Mouse (Mus musculus): ENCODE results near the gene Gm128. TPM values are rescaled to one million over a fixed set of nuclear protein-coding genes. Genes with fewer than 3 reads are reported as not detected.

Gene Gm128
- total RNA-seq, 2 experiments from 2014 or later, result not detected

DNA sequence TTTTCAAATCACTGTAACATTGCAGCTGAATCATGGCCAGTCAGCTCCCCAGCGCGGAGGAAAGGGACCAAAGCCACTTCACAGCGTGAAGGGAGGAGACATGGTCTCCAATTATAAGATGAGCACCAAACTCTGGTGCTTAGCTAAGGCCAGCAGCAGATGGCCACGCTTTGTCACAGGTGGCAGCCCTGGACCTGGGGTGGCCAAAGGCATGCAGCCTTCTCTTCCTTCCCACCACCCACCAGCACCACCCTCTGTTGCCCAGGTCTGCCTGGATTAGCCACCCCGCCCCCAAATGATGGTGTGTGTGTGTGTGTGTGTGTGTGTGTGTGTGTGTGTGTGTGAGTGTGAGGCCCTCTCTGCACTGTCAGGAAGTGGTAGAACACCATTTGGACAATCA, 32.1 kb upstream of the Gm128 start:
- intact Hi-C loops (cut with DNase I), result no loop called here
- no peak for DNase-seq (ENCODE audit: low spot score in 2 of 2)

DNA sequence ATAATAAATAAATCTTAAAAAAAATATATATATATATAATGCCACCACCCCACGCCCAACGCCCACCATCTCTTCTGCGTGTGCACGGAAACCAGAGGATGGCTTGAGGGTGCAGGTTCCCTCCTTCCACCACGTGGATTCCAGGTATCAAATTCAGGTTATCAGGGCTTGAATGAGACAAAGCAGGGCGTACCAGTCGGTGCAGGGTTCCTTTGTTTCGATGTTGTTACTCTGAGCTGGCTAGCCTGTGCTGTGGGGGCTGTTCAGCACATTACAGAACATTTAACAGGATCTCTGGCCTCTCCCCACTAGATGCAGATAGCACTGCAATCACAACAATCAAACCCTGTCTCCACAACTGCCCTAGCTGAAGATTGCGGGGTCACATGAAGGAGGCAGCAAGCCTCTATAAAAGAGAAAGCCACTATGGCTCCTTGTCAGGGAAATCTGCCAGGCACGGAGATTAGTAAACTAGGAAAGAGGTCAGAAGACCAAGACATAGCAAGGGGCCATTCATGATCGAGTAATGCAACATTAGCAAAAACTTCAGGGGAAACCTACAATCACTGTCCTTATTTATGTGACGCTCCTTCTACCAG, 29.5 kb upstream of the Gm128 start:
- no peak for DNase-seq (ENCODE audit: low spot score in 2 of 2)
- intact Hi-C loops (cut with DNase I), result no loop called here

DNA sequence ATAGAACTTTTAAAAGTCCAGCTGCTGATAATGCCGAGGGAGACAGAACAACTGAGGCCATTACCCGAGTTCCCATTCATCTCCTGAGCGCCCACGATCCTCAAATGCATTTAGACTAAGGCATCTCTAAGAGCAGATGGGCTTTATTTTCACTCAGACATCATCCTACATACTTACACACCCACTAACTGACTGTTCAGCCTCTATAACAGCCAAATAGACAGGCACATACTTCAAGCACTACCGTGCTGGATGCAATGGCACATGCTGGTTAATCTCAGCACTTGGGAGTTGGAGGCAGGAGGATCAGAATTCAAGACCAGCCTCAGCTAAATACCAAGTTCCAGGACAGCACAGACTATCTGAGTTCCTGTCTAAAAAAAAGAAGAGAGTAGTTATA, 28.4 kb upstream of the Gm128 start:
- intact Hi-C loops (cut with DNase I), result loop anchor here (5.0 kb wide), 1 partner anchor 42 kb away; the partner anchor contains the start of gene Cdc42se1
- DNase-seq (ENCODE audit: low spot score in 2 of 2), result peak; percentile 43 to 48

DNA sequence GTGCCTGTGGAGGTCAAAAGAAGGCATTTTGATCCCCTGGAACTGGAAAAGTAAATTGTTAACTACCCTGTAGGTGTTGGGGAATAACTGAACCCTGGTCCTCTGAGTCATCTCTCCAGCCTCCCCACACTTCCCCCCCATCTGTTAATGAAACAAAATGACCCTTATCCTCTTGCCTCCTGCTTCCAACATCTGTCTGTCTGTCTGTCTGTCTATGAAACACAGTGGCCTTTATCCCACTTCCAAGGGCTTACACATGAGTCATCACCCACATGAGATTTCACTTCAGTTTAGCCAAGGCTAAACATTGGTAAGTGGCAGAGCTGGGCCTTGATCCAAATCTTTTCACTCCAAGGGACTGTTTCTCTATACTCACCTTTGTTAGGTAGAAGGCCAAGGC, 26.5 kb upstream of the Gm128 start:
- no peak for DNase-seq (ENCODE audit: low spot score in 2 of 2)
- intact Hi-C loops (cut with DNase I), result loop anchor here (5.0 kb wide), 1 partner anchor 41 kb away; the partner anchor contains the start of gene Cdc42se1

DNA sequence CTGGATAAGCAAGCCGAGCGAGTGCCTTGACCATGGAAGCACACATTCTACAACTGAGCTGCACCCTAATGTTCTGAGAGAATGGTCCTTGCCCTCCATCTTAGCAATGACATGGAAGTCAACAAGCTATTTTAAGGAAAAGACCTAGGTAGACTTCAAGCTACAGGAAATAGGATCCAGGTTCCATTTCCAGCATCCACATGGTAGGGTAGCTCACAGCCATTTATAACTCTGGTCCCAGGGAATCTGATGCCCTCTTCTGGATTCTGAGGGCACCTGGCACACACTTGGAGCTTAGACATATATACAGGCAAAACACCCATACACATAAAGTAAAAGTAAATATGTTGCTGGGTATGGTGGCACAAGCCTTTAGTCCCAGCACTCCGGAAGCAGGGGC, 24.7 kb upstream of the Gm128 start:
- intact Hi-C loops (cut with DNase I), result loop anchor here (5.0 kb wide), 1 partner anchor 39 kb away; the partner anchor contains the start of gene Cdc42se1
- no peak for DNase-seq (ENCODE audit: low spot score in 2 of 2)

DNA sequence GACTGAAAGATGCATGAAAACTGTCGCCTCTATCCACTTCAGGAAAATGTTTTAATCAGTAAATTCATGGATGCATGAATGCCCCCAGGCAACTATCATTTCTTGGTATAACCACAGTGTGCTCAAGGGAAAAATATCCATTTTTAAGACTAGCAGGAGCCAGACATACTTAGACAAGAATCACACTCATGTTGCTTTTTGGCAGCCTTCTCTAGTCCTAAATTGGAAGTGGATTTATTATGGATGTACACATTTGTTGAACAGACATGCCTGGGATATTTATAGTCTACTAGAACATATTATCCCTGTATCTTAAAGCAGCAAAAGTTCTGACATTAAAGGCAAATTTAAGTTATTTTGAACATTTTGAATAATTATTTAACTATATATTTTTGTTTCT, 23.3 kb upstream of the Gm128 start:
- peak; percentile 19 to 72 for DNase-seq (ENCODE audit: low spot score in 2 of 2)
- intact Hi-C loops (cut with DNase I), result loop anchor here (5.0 kb wide), 2 partner anchors 37 to 122 kb away; partner anchors contain the start of genes Cdc42se1 and Tnfaip8l2

DNA sequence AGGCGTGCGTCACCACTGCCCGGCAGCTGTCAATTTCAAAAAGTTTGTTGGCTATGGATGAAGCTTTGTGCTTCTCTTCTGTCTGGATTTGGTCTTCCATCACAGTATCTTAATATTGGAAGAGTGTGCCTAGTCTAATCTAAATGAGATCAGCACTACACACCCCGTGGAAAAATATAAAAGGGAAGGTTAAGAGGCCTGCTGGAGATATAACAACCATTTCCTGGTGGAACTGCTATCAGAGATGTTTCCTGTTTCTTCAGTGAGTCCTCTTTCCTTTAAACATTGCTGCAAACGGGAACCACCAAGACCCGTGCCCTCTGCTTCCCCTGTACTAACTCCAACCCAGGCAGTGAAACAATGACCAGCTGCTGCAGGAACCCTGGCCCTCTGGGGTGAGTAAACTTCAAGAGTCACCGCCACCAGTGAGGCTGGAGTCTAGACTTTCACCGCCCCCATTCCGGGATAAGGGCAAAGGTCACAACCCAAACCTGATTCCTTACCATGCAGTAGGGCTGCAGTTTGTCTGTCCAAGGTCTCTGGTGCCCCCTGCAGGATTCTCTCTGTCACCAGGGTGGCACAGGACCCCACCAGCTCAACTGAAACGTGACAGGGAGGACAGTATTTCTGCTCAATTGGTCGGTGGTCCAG, 21.8 kb upstream of the Gm128 start:
- intact Hi-C loops (cut with DNase I), result loop anchor here (5.0 kb wide), 1 partner anchor 121 kb away; the partner anchor contains the start of gene Tnfaip8l2
- peak; percentile 57 to 67 for DNase-seq (ENCODE audit: low spot score in 2 of 2)

DNA sequence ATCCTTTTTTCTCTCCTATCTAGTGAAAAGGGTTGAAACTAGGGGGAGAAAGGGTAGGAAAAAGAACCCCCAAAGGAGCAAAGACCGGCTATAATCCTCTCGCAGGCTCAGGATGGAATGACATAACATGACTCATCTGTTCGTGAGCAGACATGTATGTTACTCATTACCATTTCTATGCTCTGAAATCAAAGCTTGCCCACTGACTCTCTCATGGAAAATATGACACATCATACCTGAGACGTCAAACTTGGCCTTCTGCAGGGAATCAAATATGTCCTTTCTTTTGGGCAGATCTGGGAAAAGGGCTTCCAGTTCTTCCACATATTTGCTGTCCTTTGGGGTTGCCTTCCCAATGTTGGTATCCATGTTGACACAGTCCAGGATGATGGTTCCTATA, 20.6 kb upstream of the Gm128 start:
- no peak for DNase-seq (ENCODE audit: low spot score in 2 of 2)
- intact Hi-C loops (cut with DNase I), result loop anchor here (5.0 kb wide), 1 partner anchor 120 kb away; the partner anchor contains the start of gene Tnfaip8l2

DNA sequence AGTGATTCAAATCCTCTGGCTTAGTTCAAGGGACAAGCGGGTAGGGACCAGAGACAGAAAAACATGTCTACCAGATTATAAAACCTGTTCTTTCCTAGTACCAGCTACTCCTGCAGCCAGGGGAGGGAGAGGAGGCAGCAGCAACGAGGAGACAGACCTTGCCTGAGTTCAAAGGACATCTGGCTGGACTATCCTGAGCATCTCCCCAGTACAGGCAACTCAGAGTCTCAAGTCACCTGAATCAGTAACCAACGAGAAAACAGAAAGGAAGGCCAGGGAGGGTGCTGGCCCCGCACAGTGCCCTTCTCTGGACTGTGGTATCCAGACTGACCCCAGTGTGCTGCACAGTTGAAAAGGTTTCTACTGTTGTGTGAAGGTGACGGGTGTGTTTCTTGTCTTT, 15.5 kb upstream of the Gm128 start:
- DNase-seq (ENCODE audit: low spot score in 2 of 2), result no peak
- intact Hi-C loops (cut with DNase I), result no loop called here

DNA sequence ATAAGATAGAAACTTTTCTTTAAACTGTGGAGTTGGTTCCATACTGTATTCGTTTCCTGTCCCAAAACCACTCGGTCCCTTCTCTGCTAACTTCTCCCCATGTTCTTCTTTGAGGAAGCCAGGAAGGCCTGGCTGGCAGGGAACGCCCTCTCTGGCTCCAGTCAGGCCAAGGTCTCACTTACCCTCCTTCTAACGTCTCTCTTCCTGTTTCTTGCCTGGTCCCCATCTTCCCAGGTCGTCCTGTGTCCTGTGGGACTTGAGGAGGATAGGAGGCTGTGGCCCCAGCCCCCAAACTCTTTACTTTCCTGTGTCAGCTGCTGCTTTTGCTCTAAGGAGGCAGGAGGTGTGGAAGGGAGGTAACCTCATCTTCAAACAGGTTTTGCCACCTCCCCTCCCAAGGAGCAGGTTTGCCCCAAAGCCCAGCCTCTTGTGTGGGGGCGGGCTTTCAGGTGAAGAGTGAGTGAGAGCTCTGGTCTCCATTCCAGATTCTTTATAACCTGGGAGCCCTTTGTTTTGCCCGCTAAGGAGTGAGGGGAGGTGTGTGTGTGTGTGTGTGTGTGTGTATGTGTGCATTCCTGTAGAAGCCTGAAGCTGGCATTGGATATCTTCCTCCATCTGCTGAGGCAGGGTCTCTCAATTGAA, 9.5 kb upstream of the Gm128 start, which contains the start of gene Bnipl:
Gene Bnipl, minus strand, starts transcription at position 411 of the 642 bp plus-strand sequence.
- intact Hi-C loops (cut with DNase I), result no loop called here
- DNase-seq (ENCODE audit: low spot score in 2 of 2), result no peak

DNA sequence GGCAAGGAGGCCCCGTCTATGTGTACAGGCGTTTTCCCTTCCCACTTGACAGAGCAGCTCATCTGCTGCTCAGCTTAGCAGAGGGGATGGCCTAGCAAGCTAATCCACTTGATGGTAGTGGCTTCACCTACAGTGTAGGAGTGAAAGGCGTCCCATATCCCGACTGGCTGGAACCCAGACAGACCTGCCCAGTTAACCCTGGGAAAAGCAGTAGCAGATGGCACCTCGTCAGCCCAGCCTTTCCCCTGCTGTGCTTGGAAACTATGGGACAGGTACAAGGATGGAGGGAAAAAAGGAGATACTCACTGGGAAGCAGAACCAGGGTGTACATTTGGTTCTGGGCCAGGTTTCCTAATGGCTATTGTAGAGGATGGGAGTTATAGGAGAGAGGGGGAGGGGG, 9.0 kb upstream of the Gm128 start:
- intact Hi-C loops (cut with DNase I), result no loop called here
- DNase-seq (ENCODE audit: low spot score in 2 of 2), result no peak

DNA sequence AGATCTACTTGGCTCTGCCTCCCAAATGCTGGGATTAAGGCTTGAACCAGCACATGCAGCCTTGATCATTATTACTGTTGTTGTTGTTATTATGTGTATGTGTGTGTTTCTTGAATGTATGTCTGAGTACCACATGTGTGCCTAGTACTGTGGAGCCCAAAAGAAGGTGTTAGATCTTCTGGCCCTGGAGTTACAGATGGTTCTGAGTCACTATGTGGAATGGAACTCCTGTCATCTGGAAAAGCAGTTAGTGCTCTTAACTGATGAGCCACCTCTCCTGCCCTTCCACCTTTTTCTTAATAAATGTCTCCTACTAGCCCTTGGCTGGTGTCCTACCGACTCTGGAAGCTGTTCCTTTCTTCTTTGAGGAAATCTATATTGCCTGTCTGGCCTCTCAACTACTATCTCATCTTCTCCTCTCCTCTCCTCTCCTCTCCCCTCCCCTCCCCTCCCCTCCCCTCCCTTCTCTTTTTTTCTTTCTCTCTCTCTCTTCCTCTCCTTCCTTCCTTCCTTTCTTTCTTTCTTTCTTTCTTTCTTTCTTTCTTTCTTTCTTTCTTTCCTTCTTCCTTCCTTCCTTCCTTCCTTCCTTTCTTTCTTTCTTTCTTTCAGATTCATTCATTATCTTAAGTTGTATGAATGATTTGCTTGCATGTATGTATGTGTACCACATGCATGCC, 6.4 kb upstream of the Gm128 start:
- intact Hi-C loops (cut with DNase I), result no loop called here
- DNase-seq (ENCODE audit: low spot score in 2 of 2), result no peak

DNA sequence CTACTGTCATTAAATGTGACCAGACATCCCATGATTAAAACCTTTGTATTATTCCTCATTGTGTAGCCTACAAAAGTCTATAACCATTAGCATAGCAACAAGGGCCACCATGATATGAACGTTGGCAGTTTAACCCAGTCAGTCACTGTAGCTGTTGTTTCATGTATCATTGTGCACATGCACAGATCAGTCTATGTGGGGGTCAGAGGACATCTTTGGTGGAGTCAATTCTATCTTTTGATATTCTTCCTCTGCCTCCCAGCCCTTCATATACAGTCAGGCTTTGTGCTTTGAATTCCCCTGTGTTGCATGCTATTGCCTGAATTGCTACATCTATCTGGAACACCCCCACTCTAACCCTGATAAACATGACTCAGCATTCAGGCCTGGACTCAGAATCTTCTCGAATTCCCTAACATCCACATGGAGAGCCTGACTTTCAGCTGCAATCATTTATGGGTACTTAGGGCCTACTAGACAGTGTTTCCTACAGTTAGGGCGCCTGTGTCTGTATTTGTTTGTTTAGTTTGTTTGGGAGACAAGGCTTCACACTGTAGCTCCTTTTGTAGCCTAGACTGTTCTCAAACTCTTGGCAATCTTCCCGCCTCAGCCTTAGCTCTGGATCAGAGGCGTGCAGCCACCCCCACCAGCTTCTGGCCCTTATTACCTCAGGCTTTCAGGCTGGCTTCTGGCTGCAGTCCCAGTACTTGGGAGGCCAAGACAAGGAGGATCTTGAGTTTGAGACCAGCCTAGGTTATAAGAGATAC, 5.2 kb upstream of the Gm128 start:
- DNase-seq (ENCODE audit: low spot score in 2 of 2), result peak; percentile 62 to 70
- intact Hi-C loops (cut with DNase I), result no loop called here

DNA sequence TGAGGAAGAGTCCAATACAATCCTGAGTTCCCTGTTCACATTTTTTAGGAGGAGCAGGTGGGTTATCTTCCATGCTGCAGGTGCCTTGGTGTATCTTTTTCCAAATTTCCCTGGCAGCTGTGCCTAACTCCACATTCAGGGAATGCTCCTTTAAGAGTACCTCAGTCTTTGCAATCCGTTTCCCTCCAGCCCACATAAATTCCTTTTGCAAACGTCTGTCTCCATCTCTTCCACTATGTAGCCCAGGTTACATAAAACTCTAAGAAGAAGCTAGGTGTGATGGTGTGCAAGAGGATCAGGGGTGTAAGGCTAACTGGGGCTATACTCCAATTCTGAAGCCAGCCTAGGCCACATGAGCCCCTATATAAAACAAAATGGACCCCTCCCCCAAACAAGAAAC, 1.7 kb upstream of the Gm128 start:
- intact Hi-C loops (cut with DNase I), result no loop called here
- no peak for DNase-seq (ENCODE audit: low spot score in 2 of 2)

DNA sequence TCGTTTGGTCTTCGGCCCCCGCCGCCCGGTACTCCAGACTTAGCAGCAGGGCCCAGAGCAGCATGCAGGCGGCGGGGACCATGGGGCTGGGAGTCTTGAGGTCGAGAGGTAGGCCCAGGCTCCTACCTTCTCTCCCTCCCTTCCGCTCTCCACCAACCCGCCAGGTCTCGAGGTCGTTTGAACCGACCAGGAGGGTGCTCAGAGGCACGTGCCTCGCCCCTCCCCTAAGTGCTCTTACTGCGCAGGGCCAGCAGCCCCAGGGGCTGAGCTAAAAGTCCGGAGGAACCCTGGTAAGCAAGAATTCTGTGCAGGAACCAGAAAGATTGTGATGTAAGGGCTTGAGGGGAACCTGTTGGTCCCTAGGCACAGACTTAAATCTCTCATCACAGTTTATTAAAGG, 498 bp downstream of the Gm128 start:
- no peak for DNase-seq (ENCODE audit: low spot score in 2 of 2)
- intact Hi-C loops (cut with DNase I), result no loop called here

DNA sequence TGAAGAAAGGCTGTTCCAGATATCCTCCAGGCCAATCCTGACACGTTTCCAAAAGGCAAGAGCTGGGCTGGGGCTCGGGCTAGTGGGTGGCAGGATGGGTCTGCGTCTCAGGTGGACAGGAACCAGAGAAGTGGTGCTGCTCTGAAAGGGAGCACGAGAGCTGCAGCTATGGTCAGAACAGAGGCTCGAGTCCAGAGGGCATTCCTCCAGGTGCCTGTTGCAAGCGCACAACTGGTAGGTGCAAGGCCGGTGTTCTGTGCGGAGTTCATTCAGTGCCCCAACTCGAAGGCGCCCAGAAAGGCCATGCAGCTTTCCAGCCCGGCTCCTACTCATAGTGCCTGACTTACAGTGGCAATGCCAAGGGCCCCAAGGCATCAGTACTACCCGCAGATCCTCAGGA, 1.4 kb downstream of the Gm128 start:
- DNase-seq (ENCODE audit: low spot score in 2 of 2), result no peak
- intact Hi-C loops (cut with DNase I), result no loop called here

DNA sequence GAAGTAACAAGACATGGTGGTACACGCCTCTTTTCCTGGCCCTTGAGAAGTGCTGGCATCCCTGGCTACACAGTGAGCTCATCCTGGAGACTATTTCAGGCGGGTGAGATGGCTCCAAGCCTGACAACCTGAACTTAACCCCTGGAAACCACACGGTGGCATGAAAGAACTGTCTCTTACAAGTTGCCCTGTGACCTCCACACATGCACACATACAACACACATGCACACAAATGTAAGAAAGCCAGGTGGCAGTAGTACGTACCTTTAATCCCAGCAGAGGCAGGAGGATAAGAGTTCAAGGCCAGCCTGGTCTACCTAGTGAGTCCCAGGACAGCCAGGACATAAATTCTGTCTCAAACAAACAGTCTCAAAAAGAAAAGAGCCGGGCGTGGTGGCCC, 2.4 kb downstream of the Gm128 start:
- DNase-seq (ENCODE audit: low spot score in 2 of 2), result no peak
- intact Hi-C loops (cut with DNase I), result no loop called here

DNA sequence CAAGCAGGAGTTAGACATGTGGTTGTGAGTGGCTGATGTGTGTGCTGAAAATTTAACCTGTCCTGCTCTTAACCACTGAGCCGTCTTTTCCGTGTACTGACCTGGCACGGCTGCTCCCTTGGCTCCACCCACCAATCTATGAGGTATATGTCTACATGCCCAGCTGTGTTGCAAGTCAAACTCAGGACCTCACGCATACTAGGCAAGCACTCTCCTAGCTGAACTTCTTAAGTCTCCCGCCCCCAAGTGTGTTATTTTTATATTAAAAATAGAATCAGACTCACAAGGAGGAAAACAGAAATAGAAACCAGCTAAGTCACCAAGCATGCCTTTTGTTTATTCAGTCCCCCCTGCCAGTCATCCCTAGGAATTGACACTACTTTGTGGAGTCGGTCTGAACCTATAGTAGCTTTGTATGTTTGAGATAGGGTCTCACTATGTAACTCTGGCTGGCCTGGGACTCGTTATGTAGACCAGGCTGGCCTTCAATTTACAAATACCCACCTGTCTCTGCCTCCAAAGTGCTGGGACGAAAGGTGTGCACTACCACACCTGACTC, 3.8 kb downstream of the Gm128 start:
- intact Hi-C loops (cut with DNase I), result no loop called here
- DNase-seq (ENCODE audit: low spot score in 2 of 2), result peak in 1 of 2 experiments; percentile 61
